Mouse (Mus musculus): ENCODE data around the gene Rps15.

DNA sequence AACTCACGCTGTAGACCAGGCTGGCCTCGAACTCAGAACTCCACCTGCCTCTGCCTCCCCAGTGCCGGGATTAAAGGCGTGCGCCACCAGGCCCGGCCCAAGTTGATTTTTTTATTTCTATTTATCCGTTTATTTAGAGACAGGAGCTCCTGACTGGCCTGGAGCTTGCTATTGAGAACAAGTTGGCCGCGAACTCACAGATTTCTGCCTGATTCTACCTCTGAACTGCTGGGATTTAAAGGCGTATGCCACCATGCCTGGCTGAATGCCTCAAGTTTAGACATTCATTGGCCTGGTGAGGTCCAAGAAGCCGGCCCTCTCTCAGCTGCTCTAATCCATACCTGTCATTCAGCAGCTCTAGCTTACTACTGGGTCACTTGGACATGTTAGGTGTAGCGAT is 30.1 kb upstream of the Rps15 start:
- TF ChIP-seq CTCF (IDR thresholded peaks at IDR 0.05; ENCODE audit: low read depth, low read length), result no peak
- TF ChIP-seq EP300 (IDR thresholded peaks at IDR 0.05; ENCODE audit: insufficient read depth, low read depth, low read length), result no peak
- no peak for TF ChIP-seq POLR2A (IDR thresholded peaks at IDR 0.05; ENCODE audit: insufficient read depth, low read length)
